Mouse (Mus musculus): Measurements from ENCODE around the gene Etv3.
"Not testable (repeated sequence)": the region's sequence is repeated elsewhere in the genome, so short reads cannot be mapped to it uniquely, and the experiment has no call there.

The Etv3 gene

GRCm38 (mm10) chr3:87521833-87522232, 3.4 kb upstream of the Etv3 start:
- no peak for DNase-seq

- DNase-seq: no peak
Measured at GRCm38 (mm10) chr3:87523701-87524100, 1.5 kb upstream of the Etv3 start.

GRCm38 (mm10) chr3:87525837-87526570, 797 bp downstream of the Etv3 start:
- DNase-seq: no peak

- DNase-seq: no peak
Measured at GRCm38 (mm10) chr3:87527139-87527538, 1.9 kb downstream of the Etv3 start.

- no peak for DNase-seq
Measured at GRCm38 (mm10) chr3:87528021-87528420, 2.8 kb downstream of the Etv3 start.

- no peak for DNase-seq
Measured at GRCm38 (mm10) chr3:87528841-87529240, 3.6 kb downstream of the Etv3 start.

- no peak for DNase-seq
Measured at GRCm38 (mm10) chr3:87529568-87529967, 4.4 kb downstream of the Etv3 start.

- no peak for DNase-seq
Measured at GRCm38 (mm10) chr3:87530234-87530633, 5.0 kb downstream of the Etv3 start.

- DNase-seq: no peak
Measured at GRCm38 (mm10) chr3:87533667-87534378, 8.6 kb downstream of the Etv3 start.

GRCm38 (mm10) chr3:87538034-87538433, 12.8 kb downstream of the Etv3 start:
- DNase-seq: no peak

GRCm38 (mm10) chr3:87540028-87540675, 14.9 kb downstream of the Etv3 start:
- no peak for DNase-seq

GRCm38 (mm10) chr3:87540714-87541113, 15.5 kb downstream of the Etv3 start:
- no peak for DNase-seq

GRCm38 (mm10) chr3:87542481-87543215, 17.4 kb downstream of the Etv3 start:
- no peak for DNase-seq

GRCm38 (mm10) chr3:87545554-87545953, 20.3 kb downstream of the Etv3 start:
- DNase-seq: no peak

GRCm38 (mm10) chr3:87546291-87546721, 21.1 kb downstream of the Etv3 start:
- DNase-seq: no peak

GRCm38 (mm10) chr3:87549908-87550307, 24.7 kb downstream of the Etv3 start:
- DNase-seq: no peak

- DNase-seq: no peak
Measured at GRCm38 (mm10) chr3:87552327-87552726, 27.1 kb downstream of the Etv3 start.

- no peak for DNase-seq
Measured at GRCm38 (mm10) chr3:87553196-87553935, 28.2 kb downstream of the Etv3 start.

GRCm38 (mm10) chr3:87554859-87555258, 29.7 kb downstream of the Etv3 start:
- DNase-seq: not testable (repeated sequence)

GRCm38 (mm10) chr3:87556109-87556531, 30.9 kb downstream of the Etv3 start:
- DNase-seq: no peak

GRCm38 (mm10) chr3:87556668-87557278, 31.6 kb downstream of the Etv3 start:
- no peak for DNase-seq

- peak; percentile 26 for DNase-seq
Measured at GRCm38 (mm10) chr3:87560156-87560555, 34.9 kb downstream of the Etv3 start.
